Mouse (Mus musculus) stomach, embryonic 16.5 days (tissue): ENCODE results near the gene Nwd2. TPM values are rescaled to one million over a fixed set of nuclear protein-coding genes. Genes with fewer than 3 reads are reported as not detected.

Source experiments
- ATAC-seq: fragments of 200-750 bp; cut with Nextera tagmentation; 2 replicates; pipeline ENCODE4 v1.8.0; 2017; ENCODE audit warnings: moderate number of reproducible peaks, moderate TSS enrichment; ENCODE audit not compliant: insufficient read depth, low FRiP score
- H3K27ac ChIP-seq: fragments of 300-500 bp; sonication (generic); 2 replicates; pipeline ENCODE4 v1.5.1; 2014; ENCODE audit warnings: low read length
- H3K27me3 ChIP-seq: fragments of 300-500 bp; sonication (generic); 2 replicates; pipeline ENCODE4 v1.6.1; 2014; ENCODE audit warnings: low read length, control low read depth, mixed read lengths; ENCODE audit not compliant: control insufficient read depth, insufficient read depth
- H3K36me3 ChIP-seq: fragments of 300-500 bp; sonication (generic); 2 replicates; pipeline ENCODE4 v1.6.1; 2014; ENCODE audit warnings: low read length; ENCODE audit not compliant: control insufficient read depth, insufficient read depth
- H3K4me1 ChIP-seq: fragments of 300-500 bp; sonication (generic); 2 replicates; pipeline ENCODE4 v1.6.1; 2014; ENCODE audit warnings: low read length, control low read depth, mixed read lengths; ENCODE audit not compliant: control insufficient read depth, insufficient read depth
- H3K4me2 ChIP-seq: fragments of 300-500 bp; sonication (generic); 2 replicates; pipeline ENCODE4 v1.6.1; 2014; ENCODE audit warnings: low read depth, low read length, mixed read lengths
- H3K4me3 ChIP-seq: fragments of 300-500 bp; sonication (generic); replicated peaks from 2 replicates; pipeline ENCODE4 v1.5.1; 2014; ENCODE audit warnings: mild to moderate bottlenecking, low read length
- H3K9ac ChIP-seq: fragments of 300-500 bp; sonication (generic); 2 replicates; pipeline ENCODE4 v1.6.1; 2014; ENCODE audit warnings: low read length
- H3K9me3 ChIP-seq: fragments of 300-500 bp; sonication (generic); replicated peaks from 2 replicates; pipeline ENCODE4 v1.6.1; 2016; ENCODE audit warnings: low read length, control low read depth; ENCODE audit not compliant: control insufficient read depth
- WGBS: fragments of 180-500 bp; shearing (Covaris S2); extraction: QIAGEN DNeasy Blood & Tissue Kit; methylation state at CpG from one replicate; pipeline ENCODE4 v1.1.7; 2014; 5-methylcytosine and 5-hydroxymethylcytosine counted together
- polyA plus RNA-seq: library from polyadenylated mRNA; unstranded; fragments of >200 nt; fragmentation: Nextera tagmentation; extraction: Ambion mirVana; gene quantifications from 2 replicates; pipeline ENCODE4 v1.2.1, GENCODE M21; 2015

Nwd2 gene
- polyA plus RNA-seq, 1 experiment from 2014 or later: 0.81 TPM

GRCm38 (mm10) chr5:63828380-63829185, 179.7 kb downstream of the Nwd2 start:
- WGBS: 72% methylated on average over 10 of the region's 10 CpGs
- Histone ChIP-seq H3K4me2 (no peak overlapping the region), H3K9me3 (no peaks in the 10 kb centered on the region), H3K4me3 (no peak overlapping the region), H3K9ac (no peak overlapping the region), H3K36me3 (no peaks in the 10 kb centered on the region), H3K4me1 (peaks cover 27% of the 10 kb centered on the region), H3K27me3 (no peaks in the 10 kb centered on the region), H3K27ac (peak overlapping the region; percentile 31)
- no peak for ATAC-seq

GRCm38 (mm10) chr5:63831054-63831453, 182.2 kb downstream of the Nwd2 start:
- WGBS: 62% methylated on average over 4 of the region's 4 CpGs

GRCm38 (mm10) chr5:63833955-63834354, 185.1 kb downstream of the Nwd2 start:
- Histone ChIP-seq H3K9ac (no peak overlapping the region), H3K27ac (no peak overlapping the region), H3K4me2 (no peak overlapping the region), H3K9me3 (no peaks in the 10 kb centered on the region), H3K4me1 (peaks cover 17% of the 10 kb centered on the region; the same call in 1 of the 2 replicates), H3K36me3 (no peaks in the 10 kb centered on the region), H3K4me3 (no peak overlapping the region), H3K27me3 (no peaks in the 10 kb centered on the region)
- WGBS: 59% methylated on average over 5 of the region's 5 CpGs
- no peak for ATAC-seq

More at GRCm38 (mm10) chr5:63831054-63831453, 182.2 kb downstream of the Nwd2 start:
- Histone ChIP-seq H3K36me3 (no peaks in the 10 kb centered on the region), H3K27ac (peak overlapping the region; percentile 69), H3K27me3 (no peaks in the 10 kb centered on the region), H3K4me3 (no peak overlapping the region), H3K4me2 (peak overlapping the region; percentile 25; the same call in 1 of the 2 replicates), H3K9ac (no peak overlapping the region), H3K9me3 (no peaks in the 10 kb centered on the region), H3K4me1 (peaks cover 23% of the 10 kb centered on the region)
- no peak for ATAC-seq

- peaks cover 17% of the 10 kb centered on the region; the same call in 1 of the 2 replicates for H3K4me1 ChIP-seq
- 82% methylated on average over 3 of the region's 3 CpGs for WGBS
- H3K4me3 ChIP-seq: no peak overlapping the region
- ATAC-seq: no peak
- no peak overlapping the region for H3K9ac ChIP-seq
- H3K9me3 ChIP-seq: no peaks in the 10 kb centered on the region
- H3K27ac ChIP-seq: no peak overlapping the region
- no peaks in the 10 kb centered on the region for H3K27me3 ChIP-seq
- H3K4me2 ChIP-seq: no peak overlapping the region
- no peaks in the 10 kb centered on the region for H3K36me3 ChIP-seq
These were observed 185.5 kb downstream of the Nwd2 start for GRCm38 (mm10) chr5:63834435-63834834.

- no peak for ATAC-seq
- no peak overlapping the region for H3K27ac ChIP-seq
- 60% methylated on average over 5 of the region's 5 CpGs for WGBS
- no peaks in the 10 kb centered on the region for H3K27me3 ChIP-seq
- H3K9me3 ChIP-seq: no peaks in the 10 kb centered on the region
- H3K4me2 ChIP-seq: no peak overlapping the region
- no peaks in the 10 kb centered on the region for H3K36me3 ChIP-seq
- no peak overlapping the region for H3K9ac ChIP-seq
- peaks cover 13% of the 10 kb centered on the region; the same call in 1 of the 2 replicates for H3K4me1 ChIP-seq
- no peak overlapping the region for H3K4me3 ChIP-seq
These were observed 188.2 kb downstream of the Nwd2 start for GRCm38 (mm10) chr5:63837115-63837514.

GRCm38 (mm10) chr5:63837851-63838250, 188.9 kb downstream of the Nwd2 start:
- ATAC-seq: no peak
- no peaks in the 10 kb centered on the region for H3K9me3 ChIP-seq

GRCm38 (mm10) chr5:63839801-63840416, 191.0 kb downstream of the Nwd2 start:
- H3K4me3 ChIP-seq: no peak overlapping the region
- peak; percentile 58 for ATAC-seq
- H3K4me1 ChIP-seq: 0 out of 2 replicates have a peak, but pooled peaks cover 11% of the 10 kb centered on the region
- WGBS: 51% methylated on average over 12 of the region's 12 CpGs
- no peaks in the 10 kb centered on the region for H3K36me3 ChIP-seq
- no peak overlapping the region for H3K9ac ChIP-seq
- H3K4me2 ChIP-seq: no peak overlapping the region
- peaks cover 1% of the 10 kb centered on the region; the same call in 1 of the 2 replicates for H3K9me3 ChIP-seq
- no peaks in the 10 kb centered on the region for H3K27me3 ChIP-seq
- H3K27ac ChIP-seq: peak overlapping the region; percentile 32; the same call in 1 of the 2 replicates

More at GRCm38 (mm10) chr5:63837851-63838250, 188.9 kb downstream of the Nwd2 start:
- WGBS: 75% methylated on average over 2 of the region's 2 CpGs
- Histone ChIP-seq H3K4me1 (0 out of 2 replicates have a peak, but pooled peaks cover 11% of the 10 kb centered on the region), H3K4me3 (no peak overlapping the region), H3K9ac (no peak overlapping the region), H3K4me2 (no peak overlapping the region), H3K27me3 (no peaks in the 10 kb centered on the region), H3K27ac (peak overlapping the region; percentile 6; the same call in 1 of the 2 replicates), H3K36me3 (no peaks in the 10 kb centered on the region)

GRCm38 (mm10) chr5:63847080-63847479, 198.2 kb downstream of the Nwd2 start:
- H3K9ac ChIP-seq: no peak overlapping the region
- peaks cover 8% of the 10 kb centered on the region for H3K9me3 ChIP-seq
- H3K4me3 ChIP-seq: no peak overlapping the region
- H3K4me1 ChIP-seq: 0 out of 2 replicates have a peak, but pooled peaks cover 3% of the 10 kb centered on the region
- 80% methylated on average over 8 of the region's 8 CpGs for WGBS
- peak overlapping the region; percentile 44; the same call in 1 of the 2 replicates for H3K27ac ChIP-seq
- peaks cover 5% of the 10 kb centered on the region; the same call in 1 of the 2 replicates for H3K36me3 ChIP-seq
- H3K27me3 ChIP-seq: no peaks in the 10 kb centered on the region
- no peak for ATAC-seq
- H3K4me2 ChIP-seq: no peak overlapping the region
